Mouse (Mus musculus): ENCODE measurements around the gene Ddx4.

DNA sequence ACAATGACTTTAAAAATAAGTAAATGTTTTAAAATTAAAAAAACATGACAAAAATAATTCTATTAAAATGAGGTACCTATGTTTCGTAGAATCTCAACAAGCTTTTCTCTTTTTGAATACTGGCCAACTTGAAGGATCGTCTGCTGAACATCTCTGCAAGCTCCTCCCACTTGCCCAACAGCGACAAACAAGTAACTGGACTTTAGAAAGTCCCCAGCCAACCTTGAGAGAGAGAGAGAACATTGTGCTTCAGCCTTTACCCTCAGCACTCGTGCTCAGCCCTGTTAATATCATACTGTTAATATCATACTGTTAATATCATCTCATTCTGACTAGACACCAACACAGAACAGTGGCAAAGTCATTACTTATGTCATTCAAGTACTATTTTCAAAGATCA is 47.9 kb downstream of the Ddx4 start:
- TF ChIP-seq POLR2A (IDR thresholded peaks at IDR 0.05; ENCODE audit: low read depth, low read length) (no peak), CTCF (conservative IDR thresholded peaks at IDR 0.05; ENCODE audit: insufficient read depth, insufficient read length, low read depth, low read length) (no peak)
